Mouse (Mus musculus): Measurements from ENCODE around the gene Cers1.

Gene Cers1

DNA sequence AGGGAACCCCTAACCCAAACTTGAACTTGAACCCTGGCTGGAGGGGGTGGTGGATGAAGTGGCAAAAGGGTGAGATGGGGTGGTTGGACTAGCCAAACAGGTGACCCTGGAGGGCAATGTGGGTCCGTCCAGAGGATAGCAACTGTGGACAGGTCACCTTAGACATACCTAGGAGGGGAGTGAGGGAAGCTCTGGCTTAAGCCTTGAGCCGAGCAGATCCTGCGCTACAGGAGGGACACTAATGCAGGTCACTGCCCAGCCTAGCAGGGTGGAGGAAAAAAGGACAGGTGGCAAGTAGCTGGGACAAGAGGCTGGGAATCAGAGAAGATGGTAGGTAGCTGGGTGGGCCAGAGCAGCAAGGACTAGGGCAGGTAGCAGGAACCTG, 36.4 kb downstream of the Cers1 start:
- DNase-seq (ENCODE audit: low read depth, low spot score): no peak

DNA sequence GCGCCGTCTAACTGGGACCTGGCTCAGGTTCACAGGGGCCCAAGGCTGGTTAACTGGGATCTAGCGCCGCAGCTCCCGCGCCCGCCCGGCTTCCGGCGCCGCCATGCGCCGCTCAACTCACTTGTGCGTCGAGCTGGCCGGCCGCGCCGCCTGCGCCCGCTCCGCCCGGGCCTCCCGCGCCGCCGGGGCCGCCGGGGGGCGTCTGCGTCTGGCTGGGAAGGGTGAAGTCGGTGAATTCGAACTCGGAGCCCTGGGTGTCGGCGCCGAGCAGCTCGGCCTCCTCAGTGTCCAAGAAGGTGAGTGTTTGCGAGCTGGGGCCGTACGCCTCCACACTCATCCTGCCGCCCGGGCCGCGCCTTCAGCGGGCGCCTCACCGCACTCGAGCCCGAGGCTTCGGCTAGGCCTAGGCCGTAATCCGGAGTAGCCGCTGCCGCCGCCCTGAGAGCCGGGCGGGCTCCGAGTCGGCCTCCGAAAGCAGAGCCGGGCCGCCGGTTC, 37.1 kb downstream of the Cers1 start:
- DNase-seq (ENCODE audit: low read depth, low spot score): no peak

DNA sequence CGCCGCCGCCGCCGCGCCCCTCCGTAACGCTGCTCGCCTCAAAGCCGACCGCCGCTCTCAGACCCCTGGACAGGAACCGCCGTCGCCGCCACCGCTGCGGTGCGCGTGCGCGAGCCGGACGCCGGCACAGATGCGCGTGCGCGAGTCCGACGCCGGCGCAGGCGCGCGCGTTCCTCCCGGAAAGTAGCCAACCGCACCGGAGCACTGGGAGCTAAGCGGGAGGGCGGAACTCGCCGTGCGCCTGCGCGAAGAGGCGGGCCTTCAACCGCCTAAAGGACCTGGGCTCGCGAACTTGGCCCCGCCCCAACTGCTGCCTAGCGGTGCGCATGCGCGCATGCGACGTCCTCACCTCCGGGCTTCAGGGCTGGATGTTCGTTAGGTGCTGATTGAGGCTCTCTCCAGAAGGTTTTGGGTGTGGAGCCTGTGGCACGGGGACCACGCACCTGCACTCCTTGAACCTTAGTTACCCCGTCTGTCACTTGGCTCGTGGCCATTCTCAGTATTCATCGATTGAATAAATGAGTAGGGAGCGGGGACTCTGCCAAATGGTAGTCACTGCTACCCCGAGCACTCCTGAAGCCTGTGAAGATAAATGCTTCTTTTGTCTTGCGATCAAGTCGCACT, 37.7 kb downstream of the Cers1 start, which contains the start of gene Upf1:
Gene Upf1 (minus strand): TSS at position 85 of the 624 bp plus-strand sequence.
- DNase-seq (ENCODE audit: low read depth, low spot score): peak; percentile 100

DNA sequence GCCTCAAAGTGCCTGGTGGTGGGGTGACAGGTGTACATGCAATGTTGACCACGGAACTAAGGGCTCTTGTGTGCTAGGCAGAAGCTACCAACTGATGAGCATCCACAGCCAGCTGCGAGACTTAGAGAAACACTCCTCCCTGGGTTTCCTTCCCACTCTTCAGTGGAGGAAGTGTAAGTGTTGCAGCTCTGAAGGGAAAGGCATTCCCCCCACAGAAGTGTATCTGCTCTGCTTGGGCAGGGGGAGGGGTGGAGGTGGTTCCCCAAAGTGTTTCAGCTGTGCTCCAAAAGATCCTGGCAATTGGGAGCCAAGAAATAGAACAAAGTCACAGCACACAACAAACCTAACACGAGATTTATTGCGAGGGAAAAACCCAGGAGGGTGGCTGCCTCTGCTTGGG, 38.4 kb downstream of the Cers1 start:
- DNase-seq (ENCODE audit: low read depth, low spot score): no peak

DNA sequence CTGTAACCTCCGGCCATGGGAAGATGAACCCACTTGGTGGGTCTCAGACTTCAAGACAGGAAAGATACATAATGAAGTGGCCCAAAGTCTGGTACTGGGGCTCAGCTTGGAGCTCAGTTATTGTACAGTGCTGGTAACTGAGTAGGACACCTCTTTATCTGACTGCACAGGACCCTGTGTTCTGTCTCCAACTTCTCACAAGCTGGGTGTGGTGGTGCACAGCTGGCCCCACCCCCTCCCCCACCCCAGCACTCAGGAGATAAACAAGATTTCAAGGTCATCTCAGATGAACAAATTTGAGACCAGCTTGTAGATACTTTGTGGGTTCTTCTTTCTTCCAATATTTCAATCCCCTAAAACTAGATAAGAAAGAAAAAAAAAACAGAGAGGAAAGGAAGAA, 40.5 kb downstream of the Cers1 start:
- no peak for DNase-seq (ENCODE audit: low read depth, low spot score)

DNA sequence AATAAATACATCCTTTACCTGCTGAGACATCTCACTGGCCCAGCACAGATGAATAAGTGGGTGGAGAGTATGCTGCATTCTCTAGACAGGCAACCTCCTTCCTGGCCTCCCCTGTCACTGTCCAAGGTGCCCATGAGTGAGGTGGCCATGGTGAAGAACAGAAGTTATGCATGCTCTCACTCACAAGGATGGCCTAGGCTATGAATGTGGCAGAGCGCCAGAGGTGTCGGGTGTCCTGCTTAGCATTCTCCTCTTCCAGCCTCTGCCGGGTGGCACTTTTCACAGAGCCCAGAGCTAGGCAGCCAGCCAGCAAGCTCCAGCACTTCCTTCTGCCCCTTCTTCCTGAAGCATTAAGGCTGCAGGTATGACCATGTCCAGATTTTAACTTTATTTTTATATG, 43.8 kb downstream of the Cers1 start:
- DNase-seq (ENCODE audit: low read depth, low spot score): peak; percentile 84

DNA sequence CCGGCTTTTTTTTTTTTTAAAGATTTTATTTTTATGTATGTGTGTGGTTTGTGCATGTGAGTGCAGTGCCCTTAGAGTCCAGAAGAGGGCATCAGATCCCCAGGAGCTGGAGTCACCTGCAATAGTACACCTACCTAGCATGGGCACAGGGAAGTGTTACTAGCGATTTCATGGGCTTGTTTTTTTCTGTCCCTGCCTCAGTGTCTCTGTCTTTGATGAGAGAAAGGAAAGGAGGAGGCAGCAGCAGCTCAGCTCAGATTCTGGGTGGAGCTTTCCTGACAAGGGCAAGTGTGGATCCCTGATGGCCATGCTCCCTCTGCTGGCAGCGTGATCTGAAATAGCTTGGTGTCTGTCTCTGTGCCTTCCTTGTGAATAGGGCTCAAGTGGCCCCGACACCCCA, 45.2 kb downstream of the Cers1 start:
- DNase-seq (ENCODE audit: low read depth, low spot score): no peak

DNA sequence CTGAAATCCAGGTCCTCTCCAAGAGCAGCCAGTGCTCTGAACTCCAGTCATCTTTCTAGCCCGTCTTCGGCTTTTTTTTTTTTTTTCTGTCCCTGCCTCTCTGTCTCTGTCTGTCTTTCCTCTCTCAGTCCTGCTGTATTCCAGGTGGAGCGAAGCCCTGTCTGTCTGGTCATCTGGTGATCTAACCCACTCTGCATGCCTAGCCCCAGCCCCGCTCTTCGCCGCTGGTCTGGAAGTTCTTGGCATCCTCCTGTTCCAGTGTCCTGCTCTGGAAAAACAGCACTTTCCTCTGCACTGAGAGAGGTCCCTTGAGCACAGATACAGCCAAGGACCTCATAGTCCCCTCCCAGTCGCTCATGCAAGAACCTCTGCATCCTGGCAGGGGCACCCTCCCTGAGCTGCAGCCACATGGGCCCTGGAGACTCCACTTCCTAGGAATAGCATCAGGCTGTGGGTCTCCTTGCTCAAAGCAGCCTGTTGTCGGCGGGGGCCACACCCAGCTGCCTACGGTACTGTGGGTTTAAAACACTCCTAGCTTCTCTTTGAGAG, 46.0 kb downstream of the Cers1 start:
- DNase-seq (ENCODE audit: low read depth, low spot score): peak; percentile 58

DNA sequence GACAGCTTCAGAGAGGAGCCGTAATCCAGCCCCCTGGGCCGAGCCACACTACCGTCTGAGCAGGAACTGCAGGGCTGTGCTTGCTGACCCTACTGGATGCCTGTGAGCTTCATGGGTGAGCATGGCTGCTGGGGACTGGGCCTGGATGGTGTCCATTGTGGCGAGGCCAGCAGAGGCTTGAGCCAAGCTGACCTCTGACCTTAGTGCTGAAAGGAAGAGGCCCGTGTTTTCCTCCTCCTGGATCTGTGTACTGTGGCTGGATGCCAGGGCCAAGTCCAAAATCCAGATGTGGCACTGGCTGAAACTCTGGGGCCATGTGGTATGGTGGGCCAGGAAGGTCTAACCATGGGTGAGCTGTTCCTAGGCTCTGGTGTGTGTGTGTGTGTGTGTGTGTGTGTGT, 48.5 kb downstream of the Cers1 start:
- DNase-seq (ENCODE audit: low read depth, low spot score): peak; percentile 60

DNA sequence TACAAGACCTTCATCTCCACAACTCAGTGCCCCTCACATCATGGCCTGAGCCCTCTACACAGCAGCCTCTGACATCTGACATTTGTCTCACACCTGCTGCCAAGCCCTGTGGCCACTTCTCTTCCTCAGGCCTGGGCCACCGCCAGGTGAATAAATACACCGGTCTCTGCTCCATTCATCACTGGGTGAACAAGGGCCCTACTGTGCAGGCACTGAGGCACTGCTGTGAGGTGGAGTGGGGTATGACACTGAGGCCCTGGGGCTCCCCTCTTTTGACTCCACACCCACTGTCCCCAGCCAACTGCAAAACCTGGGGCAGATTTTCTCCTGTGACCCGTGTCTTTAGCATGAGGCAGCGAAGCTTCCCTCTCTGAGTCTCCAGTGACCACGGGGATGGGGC, 51.0 kb downstream of the Cers1 start:
- DNase-seq (ENCODE audit: low read depth, low spot score): no peak

DNA sequence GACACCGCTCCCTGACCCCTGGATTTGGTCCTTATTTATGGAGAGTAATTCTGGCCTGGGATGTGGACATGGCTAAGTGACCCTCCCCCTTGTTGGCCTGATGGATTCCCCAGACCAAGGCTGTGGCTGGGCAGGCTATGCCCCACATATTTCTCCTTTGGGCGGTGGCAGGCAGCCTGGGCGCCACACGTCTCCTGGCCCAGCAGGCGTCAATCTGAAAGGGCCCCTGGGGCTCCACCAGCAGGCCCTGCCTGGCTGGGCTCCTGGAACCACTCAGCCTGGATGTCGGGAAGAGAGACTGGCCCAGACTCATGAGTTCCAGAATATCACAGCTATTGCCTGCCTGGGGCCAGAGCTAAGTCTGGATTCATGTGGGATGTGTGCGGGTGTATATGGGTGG, 54.9 kb downstream of the Cers1 start:
- DNase-seq (ENCODE audit: low read depth, low spot score): no peak

DNA sequence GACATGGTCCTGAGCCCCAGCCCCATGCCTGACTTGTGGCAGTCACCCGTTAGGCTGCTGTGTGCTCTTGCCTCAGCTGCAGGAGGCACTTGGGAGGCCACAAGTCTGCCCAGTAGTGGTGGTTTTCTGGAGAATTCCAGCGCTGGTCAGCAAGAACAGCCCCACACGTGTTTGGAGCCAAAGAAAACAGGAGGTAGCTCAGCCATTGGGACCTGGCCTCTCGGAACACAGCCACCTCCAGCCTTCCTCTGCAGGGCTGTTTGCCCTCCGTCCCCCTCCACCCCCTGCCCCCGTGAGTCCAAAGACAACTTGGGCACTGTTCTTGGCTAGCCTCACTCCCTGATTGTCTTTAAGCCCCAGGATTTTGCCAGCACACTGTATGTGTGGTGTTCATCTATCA, 56.4 kb downstream of the Cers1 start:
- DNase-seq (ENCODE audit: low read depth, low spot score): no peak

DNA sequence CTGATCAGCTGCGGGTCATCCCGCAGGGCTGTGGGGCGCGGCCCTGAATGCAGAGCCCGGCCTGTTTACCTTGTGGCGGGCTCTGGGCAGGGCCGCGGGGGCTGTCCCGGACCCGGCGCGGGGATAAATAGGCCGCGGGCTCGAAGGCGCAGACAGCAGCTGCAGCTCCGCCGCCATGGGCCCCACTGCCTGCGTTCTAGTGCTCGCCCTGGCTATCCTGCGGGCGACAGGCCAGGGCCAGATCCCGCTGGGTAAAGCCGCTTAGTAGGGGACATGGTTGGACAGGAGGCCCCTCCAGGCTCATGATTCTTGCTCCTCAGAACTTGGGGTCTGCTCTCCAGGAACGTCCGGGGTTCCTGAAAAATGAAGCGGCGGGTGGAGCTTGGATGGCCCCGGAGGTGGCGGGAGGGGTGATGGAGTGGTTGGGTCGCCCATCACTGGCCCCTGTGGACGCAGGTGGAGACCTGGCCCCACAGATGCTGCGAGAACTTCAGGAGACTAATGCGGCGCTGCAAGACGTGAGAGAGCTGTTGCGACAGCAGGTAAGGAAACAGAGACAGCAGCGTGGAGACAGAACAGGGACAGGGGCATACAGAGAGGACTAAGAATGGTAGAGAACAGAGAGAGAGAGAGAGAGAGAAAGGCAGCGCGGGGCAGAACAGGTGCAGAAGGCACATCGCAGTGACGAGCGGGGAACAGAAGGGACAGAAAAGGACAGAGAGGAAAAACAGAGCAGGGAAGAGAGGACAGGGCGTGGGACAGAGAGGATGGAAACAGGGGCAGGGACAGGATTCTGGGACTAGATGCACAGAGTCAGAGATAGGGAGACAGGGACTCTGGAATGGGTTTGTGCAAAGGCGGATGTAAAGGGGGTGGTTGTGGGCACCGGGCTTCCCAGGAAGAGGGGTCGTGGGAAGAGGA, 58.1 kb downstream of the Cers1 start, which contains the start of gene Comp:
Gene Comp (plus strand): TSS at position 162 of the 921 bp plus-strand sequence.
- DNase-seq (ENCODE audit: low read depth, low spot score): no peak

DNA sequence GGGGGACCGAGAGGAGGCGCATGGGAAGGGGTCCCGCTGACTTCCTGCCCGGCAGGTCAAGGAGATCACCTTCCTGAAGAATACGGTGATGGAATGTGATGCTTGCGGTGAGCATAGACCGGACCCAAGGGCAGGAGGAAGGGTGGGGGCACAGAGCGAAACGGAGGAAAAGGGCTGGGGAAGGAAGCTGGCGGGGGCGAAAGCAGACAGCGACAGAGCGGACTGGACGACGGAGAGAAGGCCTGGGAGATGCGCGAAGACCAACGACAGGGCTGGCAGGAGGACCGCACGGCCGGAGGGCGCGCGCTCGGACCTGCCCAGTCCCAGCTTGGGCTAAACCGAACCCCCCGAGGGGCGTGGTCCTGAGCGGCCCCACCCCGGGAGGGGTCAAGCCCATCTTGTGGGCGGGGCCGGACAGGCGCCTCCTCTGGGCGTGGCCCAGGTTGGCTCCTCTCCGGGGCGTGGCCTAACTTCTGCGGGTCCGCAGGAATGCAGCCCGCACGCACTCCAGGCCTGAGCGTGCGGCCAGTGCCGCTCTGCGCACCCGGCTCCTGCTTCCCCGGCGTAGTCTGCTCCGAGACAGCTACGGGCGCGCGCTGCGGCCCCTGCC, 58.8 kb downstream of the Cers1 start:
- DNase-seq (ENCODE audit: low read depth, low spot score): no peak

DNA sequence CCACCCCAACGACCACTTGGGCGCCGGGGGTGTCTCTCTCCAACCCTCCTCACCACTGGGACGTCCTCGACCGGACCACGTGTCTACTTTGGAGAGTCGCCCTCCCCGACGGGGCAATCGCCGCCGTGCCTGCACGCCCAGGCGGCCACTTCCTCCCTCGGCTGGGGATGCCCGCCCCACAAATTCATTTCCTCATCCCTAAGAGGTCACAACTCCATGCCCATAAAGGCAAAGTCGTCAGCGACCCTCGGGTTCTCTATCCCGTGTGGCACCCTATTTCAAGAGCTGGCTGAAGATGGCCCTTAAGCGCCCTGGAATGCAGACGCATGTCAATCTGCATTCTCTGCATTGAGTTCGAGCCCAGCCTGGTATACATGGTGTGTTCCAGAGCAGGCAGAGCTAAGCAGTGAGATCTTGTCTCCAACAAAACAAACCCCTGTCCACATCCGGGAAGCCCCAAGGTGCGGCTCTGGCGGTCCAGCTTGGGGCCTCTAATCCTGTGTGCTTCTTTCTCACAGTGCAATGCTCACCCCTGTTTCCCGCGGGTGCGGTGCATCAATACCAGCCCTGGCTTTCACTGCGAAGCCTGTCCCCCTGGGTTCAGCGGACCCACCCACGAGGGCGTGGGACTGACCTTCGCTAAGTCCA, 59.8 kb downstream of the Cers1 start:
- DNase-seq (ENCODE audit: low read depth, low spot score): no peak

DNA sequence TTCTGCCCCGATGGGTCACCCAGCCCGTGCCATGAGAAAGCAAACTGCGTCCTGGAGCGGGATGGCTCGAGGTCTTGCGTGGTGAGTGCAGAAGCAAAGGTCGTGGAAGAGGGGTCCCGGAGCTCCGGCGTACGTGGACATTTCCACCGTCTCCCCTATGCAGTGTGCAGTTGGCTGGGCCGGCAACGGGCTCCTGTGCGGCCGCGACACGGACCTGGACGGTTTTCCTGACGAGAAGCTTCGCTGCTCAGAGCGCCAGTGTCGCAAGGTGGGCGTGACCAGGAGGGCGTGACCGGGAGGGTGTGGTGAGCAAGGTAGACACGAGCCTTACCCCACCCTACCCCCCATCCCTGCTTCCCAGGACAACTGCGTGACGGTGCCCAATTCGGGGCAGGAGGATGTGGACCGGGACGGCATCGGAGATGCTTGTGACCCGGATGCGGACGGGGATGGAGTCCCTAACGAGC, 60.7 kb downstream of the Cers1 start:
- no peak for DNase-seq (ENCODE audit: low read depth, low spot score)

DNA sequence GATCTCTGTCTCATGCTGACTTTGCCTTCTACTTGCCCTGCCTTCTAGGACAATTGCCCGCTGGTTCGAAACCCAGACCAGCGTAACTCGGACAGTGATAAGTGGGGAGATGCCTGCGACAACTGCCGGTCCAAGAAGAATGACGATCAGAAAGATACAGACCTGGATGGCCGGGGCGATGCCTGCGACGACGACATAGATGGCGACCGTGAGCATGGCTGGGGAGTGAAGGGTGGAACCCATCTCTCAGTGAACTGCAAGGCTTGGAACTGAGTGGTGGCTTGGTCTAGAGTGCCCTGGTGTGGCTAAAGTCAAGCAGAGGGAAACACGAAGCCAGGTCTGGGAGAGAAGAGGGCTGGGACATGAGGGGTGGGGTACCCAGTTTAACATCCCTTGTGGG, 61.5 kb downstream of the Cers1 start:
- DNase-seq (ENCODE audit: low read depth, low spot score): no peak

DNA sequence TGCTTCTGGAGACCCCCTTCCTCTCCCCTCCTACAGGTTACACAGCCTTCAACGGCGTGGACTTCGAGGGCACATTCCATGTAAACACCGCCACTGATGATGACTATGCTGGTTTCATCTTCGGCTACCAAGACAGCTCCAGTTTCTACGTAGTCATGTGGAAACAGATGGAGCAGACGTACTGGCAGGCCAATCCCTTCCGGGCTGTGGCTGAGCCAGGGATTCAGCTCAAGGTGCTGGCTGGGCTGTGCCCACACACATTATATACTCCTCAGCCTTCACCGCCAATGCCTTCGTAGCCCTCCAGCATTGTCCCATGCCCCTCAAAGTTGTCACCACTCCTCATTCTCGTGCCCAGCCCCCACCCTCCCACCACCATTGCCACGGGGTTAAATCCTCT, 64.5 kb downstream of the Cers1 start:
- DNase-seq (ENCODE audit: low read depth, low spot score): no peak

Data from skeletal muscle tissue, adult 2 months (tissue).